Comparison of ENCODE assay signal across 9 mouse cellular contexts in the genomic region with DNA sequence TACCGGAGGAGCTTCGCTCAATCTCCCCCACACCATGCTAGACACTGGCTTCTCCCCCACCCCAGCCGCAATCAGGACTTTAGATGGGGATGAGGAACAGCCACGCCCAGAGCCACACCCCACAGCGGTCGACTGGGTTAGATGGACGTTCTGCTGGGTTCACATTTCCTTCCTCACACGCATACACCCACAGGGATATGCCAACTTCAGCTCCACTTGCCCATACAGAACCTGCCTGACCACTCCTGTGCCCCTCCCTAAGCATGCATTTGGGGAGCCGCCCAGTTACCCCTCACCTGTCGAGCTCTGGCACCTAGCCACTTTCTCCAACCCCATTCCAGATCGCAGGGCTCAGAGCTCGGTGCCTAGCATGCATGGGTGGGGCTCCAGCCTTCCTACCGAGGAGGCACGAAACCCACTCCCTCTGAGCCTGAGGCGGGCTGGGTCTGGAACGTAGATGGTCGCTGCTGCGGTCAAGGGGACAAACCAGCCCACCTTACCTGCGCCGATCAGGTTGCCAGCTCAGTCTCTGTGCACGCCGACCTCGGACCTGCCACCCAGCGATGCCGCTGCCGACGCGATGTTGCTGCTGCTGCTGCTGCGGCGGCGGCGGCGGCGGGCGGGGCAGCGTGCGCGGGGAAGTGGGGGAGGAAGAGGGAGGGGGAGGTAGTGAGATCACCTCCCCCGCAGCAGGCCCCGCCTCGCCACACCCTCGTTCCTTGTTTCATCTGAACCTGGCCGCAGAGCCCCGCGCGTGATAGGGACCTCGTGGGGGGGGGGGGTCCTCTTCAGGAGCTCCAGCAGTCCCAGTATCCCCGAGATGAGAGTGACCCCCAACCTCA. TPM values are rescaled to one million over a fixed set of nuclear protein-coding genes. Genes with fewer than 3 reads are reported as not detected.
A peak's percentile ranks its signal among the peaks of the same experiment; 100 is the strongest.
DNase-seq lines count a peak whose midpoint lies in the region; ATAC-seq and TF ChIP-seq lines count a peak whose summit lies in the region.
"Had no signal": no experiment of that assay in that cellular context is flagged by ENCODE, and none has a peak within 500 bp of the region (broad histone marks: within the 10 kb centered on the region; RNA-seq: fewer than 3 reads in every experiment).

No protein-coding gene starts in this region.

- TF ChIP-seq EP300 in liver, embryonic 14.5 days (IDR thresholded peaks at IDR 0.05; ENCODE audit: low read depth): no peak

- H3K4me2 ChIP-seq in embryonic facial prominence, embryonic 12.5 days (replicated peaks): peak overlapping the region; percentile 63
- peak overlapping the region; percentile 55 for H3K4me2 ChIP-seq in hindbrain, postnatal 0 days (ENCODE audit: low read depth, low read length)
- peak overlapping the region; percentile 36 for H3K4me2 ChIP-seq in liver, embryonic 14.5 days (ENCODE audit: low read depth)

- TF ChIP-seq CTCF in hindbrain, postnatal 0 days (IDR thresholded peaks at IDR 0.05; ENCODE audit: low read depth): no peak
- TF ChIP-seq CTCF in liver, embryonic 14.5 days (IDR thresholded peaks at IDR 0.05; ENCODE audit: low read depth): no peak

- ATAC-seq in embryonic facial prominence, embryonic 12.5 days (ENCODE audit: insufficient number of reproducible peaks, insufficient read depth, low FRiP score, low TSS enrichment): peak; percentile 35; the same call in 1 of the 2 replicates
- ATAC-seq in hindbrain, postnatal 0 days: peak; percentile 69
- no peak for ATAC-seq in liver, embryonic 14.5 days (ENCODE audit: insufficient read depth)

- H3K4me1 ChIP-seq in embryonic facial prominence, embryonic 12.5 days: no peaks in the 10 kb centered on the region
- H3K4me1 ChIP-seq in hindbrain, postnatal 0 days (ENCODE audit: insufficient read depth, low read length): no peaks in the 10 kb centered on the region
- H3K4me1 ChIP-seq in liver, embryonic 14.5 days (replicated peaks; ENCODE audit: control insufficient read depth in 2 of 2, insufficient read depth in 2 of 2, low read length in 1 of 2): no peaks in the 10 kb centered on the region

- 20% methylated on average over 41 of the region's 48 CpGs for whole genome bisulfite sequencing in embryonic facial prominence, embryonic 12.5 days
- 38% methylated on average over 35 of the region's 48 CpGs for WGBS in hindbrain, postnatal 0 days
- 20% methylated on average over 30 of the region's 48 CpGs for WGBS in liver, embryonic 14.5 days (ENCODE audit: insufficient replicate concordance)

- no peak overlapping the region for H3K9ac ChIP-seq in embryonic facial prominence, embryonic 12.5 days
- peak overlapping the region; percentile 50 for H3K9ac ChIP-seq in hindbrain, postnatal 0 days (replicated peaks; ENCODE audit: low read length)
- no peak overlapping the region for H3K9ac ChIP-seq in liver, embryonic 14.5 days (replicated peaks)

- H3K4me3 ChIP-seq in embryonic facial prominence, embryonic 12.5 days: peak overlapping the region; percentile 38
- H3K4me3 ChIP-seq in hindbrain, postnatal 0 days (ENCODE audit: low read length): peak overlapping the region; percentile 54
- H3K4me3 ChIP-seq in liver, embryonic 14.5 days (ENCODE audit: insufficient read depth in 1 of 2, low read depth in 2 of 2, low read length in 2 of 2): no peak overlapping the region

- no peaks in the 10 kb centered on the region for H3K9me3 ChIP-seq in embryonic facial prominence, embryonic 12.5 days
- H3K9me3 ChIP-seq in hindbrain, postnatal 0 days (ENCODE audit: low read length): no peaks in the 10 kb centered on the region
- no peaks in the 10 kb centered on the region for H3K9me3 ChIP-seq in liver, embryonic 14.5 days (ENCODE audit: control insufficient read depth, low read length)

- peak; percentile 14 to 42 for DNase-seq in heart, adult 18-20 months
- no peak for DNase-seq in heart, adult 8-10 months (ENCODE audit: low spot score)
- DNase-seq in adrenal gland, adult 2 months: peak; percentile 37
- DNase-seq in hindbrain, postnatal 0 days (ENCODE audit: low spot score): peak; percentile 65
- DNase-seq in liver, embryonic 14.5 days (ENCODE audit: low read depth in 3 of 3, low spot score in 3 of 3): no peak
- DNase-seq in naive thymus-derived CD4-positive, alpha-beta T cell, adult 2 months (ENCODE audit: low read depth): peak; percentile 77
- peak; percentile 78 for DNase-seq in thymus, postnatal 4 days

- H3K27ac ChIP-seq in embryonic facial prominence, embryonic 12.5 days: no peak overlapping the region
- H3K27ac ChIP-seq in hindbrain, postnatal 0 days: peak overlapping the region; percentile 74
- no peak overlapping the region for H3K27ac ChIP-seq in liver, embryonic 14.5 days

- H3K27me3 ChIP-seq in embryonic facial prominence, embryonic 12.5 days: peaks cover 14% of the 10 kb centered on the region
- H3K27me3 ChIP-seq in hindbrain, postnatal 0 days (ENCODE audit: insufficient read depth, low read length): no peaks in the 10 kb centered on the region
- peaks cover 19% of the 10 kb centered on the region for H3K27me3 ChIP-seq in liver, embryonic 14.5 days (ENCODE audit: control insufficient read depth, insufficient read depth, low read length)

- H3K36me3 ChIP-seq in embryonic facial prominence, embryonic 12.5 days: no peaks in the 10 kb centered on the region
- no peaks in the 10 kb centered on the region for H3K36me3 ChIP-seq in hindbrain, postnatal 0 days (ENCODE audit: insufficient read depth, low read length)
- no peaks in the 10 kb centered on the region for H3K36me3 ChIP-seq in liver, embryonic 14.5 days (replicated peaks; ENCODE audit: control insufficient read depth, insufficient read depth, low read depth)

RNA-seq across cellular contexts. Expression of a gene that starts 11.5 kb away (rescaled TPM):
- not detected for total RNA-seq in heart, adult 18-20 months (2021)
- not detected for total RNA-seq in heart, adult 8-10 months (2022)
- not detected for total RNA-seq in adrenal gland, adult 2 months (2021)
- polyA plus RNA-seq in adrenal gland, adult 2 months (2012; rRNA removed): not detected in 2 replicates
- 0.10 and 0.14 TPM in 2 replicates for polyA plus RNA-seq in embryonic facial prominence, embryonic 12.5 days (2016; fragmentation: Nextera tagmentation; extraction: Ambion mirVana)
- not detected in 2 replicates for total RNA-seq in hindbrain, postnatal 0 days (2014; rRNA removed)
- polyA plus RNA-seq in hindbrain, postnatal 0 days (2015; fragmentation: Nextera tagmentation; extraction: Ambion mirVana): not detected in 2 replicates
- 0.01 TPM in 1 of 2 replicates, not detected in the other for polyA plus RNA-seq in liver, embryonic 14.5 days (2012; rRNA removed)
- not detected in 2 replicates for polyA plus RNA-seq in liver, embryonic 14.5 days (2014; fragmentation: Nextera tagmentation; extraction: Ambion mirVana)
- total RNA-seq: left cerebral cortex, postnatal 14 days had no signal

RNA-seq across cellular contexts. Expression of a gene that starts 15.5 kb away (rescaled TPM):
- total RNA-seq in heart, adult 18-20 months (2021): 1 to 10 TPM; 3.7 to 4.1 TPM
- total RNA-seq in heart, adult 8-10 months (2022): 1 to 10 TPM; 3.3 to 5.3 (median 4.2) TPM
- 1 to 10 TPM; 8.6 to 9.7 TPM for total RNA-seq in adrenal gland, adult 2 months (2021)
- polyA plus RNA-seq in adrenal gland, adult 2 months (2012; rRNA removed): 2.6 and 4.4 TPM in 2 replicates
- polyA plus RNA-seq in embryonic facial prominence, embryonic 12.5 days (2016; fragmentation: Nextera tagmentation; extraction: Ambion mirVana): 5.9 and 7.2 TPM in 2 replicates
- total RNA-seq in hindbrain, postnatal 0 days (2014; rRNA removed): 237 and 269 TPM in 2 replicates
- polyA plus RNA-seq in hindbrain, postnatal 0 days (2015; fragmentation: Nextera tagmentation; extraction: Ambion mirVana): 57.4 and 73.8 TPM in 2 replicates
- polyA plus RNA-seq in liver, embryonic 14.5 days (2012; rRNA removed): 0.18 and 0.47 TPM in 2 replicates
- 0.16 and 0.20 TPM in 2 replicates for polyA plus RNA-seq in liver, embryonic 14.5 days (2014; fragmentation: Nextera tagmentation; extraction: Ambion mirVana)

RNA-seq across cellular contexts. Expression of a gene that starts 41.3 kb away (rescaled TPM):
- total RNA-seq in heart, adult 18-20 months (2021): 1 to 10 TPM in 1 of 2 experiments, under 1 TPM in 1; 0.72 to 3.8 TPM
- 1 to 10 TPM in 2 of 4 experiments, under 1 TPM in 2; 0.47 to 2.9 (median 1.3) TPM for total RNA-seq in heart, adult 8-10 months (2022)
- total RNA-seq in adrenal gland, adult 2 months (2021): 1 to 10 TPM; 3.2 to 4.0 TPM
- polyA plus RNA-seq in adrenal gland, adult 2 months (2012; rRNA removed): 9.9 and 11.1 TPM in 2 replicates
- polyA plus RNA-seq in embryonic facial prominence, embryonic 12.5 days (2016; fragmentation: Nextera tagmentation; extraction: Ambion mirVana): 2.7 and 3.0 TPM in 2 replicates
- 7.0 and 7.1 TPM in 2 replicates for total RNA-seq in hindbrain, postnatal 0 days (2014; rRNA removed)
- polyA plus RNA-seq in hindbrain, postnatal 0 days (2015; fragmentation: Nextera tagmentation; extraction: Ambion mirVana): 1.6 and 1.7 TPM in 2 replicates
- polyA plus RNA-seq in liver, embryonic 14.5 days (2012; rRNA removed): 7.2 and 7.8 TPM in 2 replicates
- 3.5 and 4.9 TPM in 2 replicates for polyA plus RNA-seq in liver, embryonic 14.5 days (2014; fragmentation: Nextera tagmentation; extraction: Ambion mirVana)

RNA-seq across cellular contexts. Expression of a gene that starts 41.3 kb away (rescaled TPM):
- total RNA-seq in heart, adult 18-20 months (2021): 10 to 100 TPM; 56.6 to 58.6 TPM
- 10 to 100 TPM; 46.4 to 59.7 (median 56.5) TPM for total RNA-seq in heart, adult 8-10 months (2022)
- 10 to 100 TPM; 69.6 to 93.8 TPM for total RNA-seq in adrenal gland, adult 2 months (2021)
- 53.6 and 56.1 TPM in 2 replicates for polyA plus RNA-seq in adrenal gland, adult 2 months (2012; rRNA removed)
- polyA plus RNA-seq in embryonic facial prominence, embryonic 12.5 days (2016; fragmentation: Nextera tagmentation; extraction: Ambion mirVana): 136 and 147 TPM in 2 replicates
- total RNA-seq in hindbrain, postnatal 0 days (2014; rRNA removed): 70.7 and 79.2 TPM in 2 replicates
- polyA plus RNA-seq in hindbrain, postnatal 0 days (2015; fragmentation: Nextera tagmentation; extraction: Ambion mirVana): 102 and 104 TPM in 2 replicates
- 64.1 and 73.0 TPM in 2 replicates for polyA plus RNA-seq in liver, embryonic 14.5 days (2012; rRNA removed)
- 81.1 and 81.3 TPM in 2 replicates for polyA plus RNA-seq in liver, embryonic 14.5 days (2014; fragmentation: Nextera tagmentation; extraction: Ambion mirVana)

RNA-seq across cellular contexts. Expression of a gene that starts 50.2 kb away (rescaled TPM):
- total RNA-seq in heart, adult 18-20 months (2021): 1 to 10 TPM; 5.5 to 7.3 TPM
- total RNA-seq in heart, adult 8-10 months (2022): 1 to 10 TPM; 4.9 to 7.5 (median 6.1) TPM
- 10 to 100 TPM; 20.2 to 29.6 TPM for total RNA-seq in adrenal gland, adult 2 months (2021)
- 3.1 and 4.3 TPM in 2 replicates for polyA plus RNA-seq in adrenal gland, adult 2 months (2012; rRNA removed)
- 19.7 and 24.7 TPM in 2 replicates for polyA plus RNA-seq in embryonic facial prominence, embryonic 12.5 days (2016; fragmentation: Nextera tagmentation; extraction: Ambion mirVana)
- 5.5 and 6.3 TPM in 2 replicates for total RNA-seq in hindbrain, postnatal 0 days (2014; rRNA removed)
- polyA plus RNA-seq in hindbrain, postnatal 0 days (2015; fragmentation: Nextera tagmentation; extraction: Ambion mirVana): 15.2 and 16.5 TPM in 2 replicates
- polyA plus RNA-seq in liver, embryonic 14.5 days (2012; rRNA removed): 7.3 and 10.4 TPM in 2 replicates
- polyA plus RNA-seq in liver, embryonic 14.5 days (2014; fragmentation: Nextera tagmentation; extraction: Ambion mirVana): 13.7 and 14.8 TPM in 2 replicates

Comparison
In these comparisons a context has a peak if more than half of its experiments do, and no peak if none do; other contexts are left out.
1. DNase-seq: peak in heart, adult 18-20 months (2 of 2), adrenal gland, adult 2 months (single experiment), hindbrain, postnatal 0 days (single experiment), naive thymus-derived CD4-positive, alpha-beta T cell, adult 2 months (single experiment) and thymus, postnatal 4 days (single experiment); none in heart, adult 8-10 months (single experiment) and liver, embryonic 14.5 days (0 of 3).
2. H3K4me3 ChIP-seq: peak in embryonic facial prominence, embryonic 12.5 days (single experiment) and hindbrain, postnatal 0 days (single experiment); none in liver, embryonic 14.5 days (0 of 2).
3. RNA of a gene that starts 15.5 kb away (total RNA-seq): 237 to 269 TPM in hindbrain, postnatal 0 days; 8.6 to 9.7 TPM in adrenal gland, adult 2 months, 3.3 to 5.3 TPM in heart, adult 8-10 months and 3.7 to 4.1 TPM in heart, adult 18-20 months; every median in the first group is over 10 times any median in the second.
4. Peak in every context shown above with its lines, with median percentiles within 50 percentile points of each other: H3K4me2 ChIP-seq.